Mouse (Mus musculus): Measurements from ENCODE around the gene Rnaseh2c. TPM values are rescaled to one million over a fixed set of nuclear protein-coding genes. Genes with fewer than 3 reads are reported as not detected.

Rnaseh2c gene
- total RNA-seq, 2 experiments from 2014 or later: 55.2 to 67.2 TPM

DNA sequence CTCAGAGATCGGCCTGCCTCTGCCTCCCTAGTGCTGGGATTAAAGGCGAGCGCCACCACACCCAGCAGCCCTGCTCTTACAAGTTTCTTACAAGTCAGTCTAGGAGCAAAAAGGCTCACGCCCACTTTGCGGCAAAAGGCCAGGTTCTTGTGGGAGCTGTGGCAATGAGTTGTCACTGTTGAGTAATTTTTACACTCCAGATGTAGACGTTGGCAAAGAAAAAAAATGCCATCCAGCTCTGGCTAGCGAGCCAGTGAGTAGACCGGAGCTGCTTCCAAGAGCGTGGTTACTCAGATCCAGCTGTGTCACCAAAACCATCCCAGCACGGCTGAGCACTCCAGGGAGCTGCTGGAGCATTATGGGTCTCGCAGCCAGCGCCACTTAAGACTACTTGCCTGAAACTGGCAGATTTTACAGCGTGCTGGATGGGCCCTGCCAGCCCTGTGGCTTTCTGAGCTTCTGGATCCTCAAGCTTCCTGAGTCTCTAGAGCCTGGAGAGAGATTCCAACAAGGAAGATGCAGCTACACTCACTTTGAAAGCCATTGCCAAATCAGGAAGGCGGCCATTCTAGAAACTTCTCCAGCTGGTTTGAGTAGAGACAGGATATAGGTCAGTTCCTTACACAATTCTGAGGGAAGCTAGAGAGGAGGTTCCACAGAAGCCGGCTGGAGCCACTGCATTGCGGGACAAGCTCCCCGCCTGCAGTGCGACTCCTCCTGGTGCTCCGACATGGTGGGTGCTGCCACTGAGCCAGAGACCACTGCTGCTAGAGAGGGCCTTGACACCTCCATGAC lies 29.1 kb upstream of the Rnaseh2c start:
- DNase-seq (ENCODE audit: low spot score in 2 of 2): no peak

DNA sequence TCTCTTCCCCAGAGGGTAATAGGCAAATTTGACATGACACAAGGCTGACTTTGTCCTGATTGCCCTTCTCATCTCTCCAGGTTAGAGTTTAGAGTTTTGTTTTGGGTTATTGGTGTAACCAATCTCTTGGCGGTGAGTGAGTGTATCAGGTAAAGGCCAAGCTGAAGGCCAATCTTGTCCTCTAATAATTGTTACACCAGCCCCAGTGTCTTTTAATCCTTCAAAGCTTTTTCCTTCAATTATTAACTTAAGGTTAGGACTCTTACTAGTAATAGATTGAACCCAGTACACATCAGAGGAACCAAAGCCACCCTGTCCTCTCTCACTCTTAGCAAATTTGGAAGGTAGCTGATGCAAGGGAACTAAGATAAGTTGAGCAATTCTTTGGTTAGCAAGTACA lies 26.3 kb upstream of the Rnaseh2c start:
- DNase-seq (ENCODE audit: low spot score in 2 of 2): no peak

GRCm38 (mm10) chr19:5579971-5580370 lies 21.7 kb upstream of the Rnaseh2c start:
- DNase-seq (ENCODE audit: low spot score in 2 of 2): no peak

DNA sequence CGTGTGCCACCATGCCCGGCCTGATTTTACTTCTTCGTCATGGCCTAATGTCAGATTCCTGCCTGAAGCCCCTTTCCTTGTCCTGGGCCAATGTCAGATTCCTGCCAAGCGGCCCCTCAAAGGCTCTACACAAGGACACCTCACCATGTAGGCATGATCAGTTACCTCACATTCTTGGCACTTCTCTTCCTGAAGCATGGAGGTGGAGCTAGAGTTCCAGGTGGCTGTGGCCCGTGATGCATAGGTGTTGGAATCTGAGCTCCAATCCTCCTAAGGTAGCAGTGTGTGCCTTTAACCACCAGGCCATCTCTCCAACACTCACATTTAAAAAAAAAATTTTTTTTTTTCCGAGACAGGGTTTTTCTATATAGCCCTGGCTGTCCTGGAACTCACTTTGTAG lies 20.9 kb upstream of the Rnaseh2c start:
- DNase-seq (ENCODE audit: low spot score in 2 of 2): no peak

- DNase-seq (ENCODE audit: low spot score in 2 of 2): no peak
Observed at GRCm38 (mm10) chr19:5581995-5582394, 19.7 kb upstream of the Rnaseh2c start.

GRCm38 (mm10) chr19:5589159-5589558 lies 12.5 kb upstream of the Rnaseh2c start:
- DNase-seq (ENCODE audit: low spot score in 2 of 2): no peak

DNA sequence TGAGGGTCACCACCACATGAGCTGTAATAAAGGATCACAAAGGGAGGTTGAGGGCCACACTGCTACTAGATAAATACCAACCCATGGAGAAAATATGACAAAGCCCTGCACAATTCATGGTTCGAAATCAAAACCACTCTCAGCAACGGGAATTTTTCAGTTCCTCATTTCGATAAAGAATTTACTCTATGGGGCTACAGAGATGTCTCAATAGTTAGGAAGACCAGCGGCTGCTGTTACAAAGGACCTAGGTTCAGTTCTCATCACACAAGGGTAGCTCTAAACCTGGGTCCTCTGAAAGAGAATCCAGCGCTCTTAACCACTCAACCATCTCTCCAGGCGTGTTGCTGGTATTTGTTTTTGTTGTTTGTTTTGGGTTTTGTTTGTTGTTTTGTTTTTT lies 9.8 kb upstream of the Rnaseh2c start:
- DNase-seq (ENCODE audit: low spot score in 2 of 2): no peak

DNA sequence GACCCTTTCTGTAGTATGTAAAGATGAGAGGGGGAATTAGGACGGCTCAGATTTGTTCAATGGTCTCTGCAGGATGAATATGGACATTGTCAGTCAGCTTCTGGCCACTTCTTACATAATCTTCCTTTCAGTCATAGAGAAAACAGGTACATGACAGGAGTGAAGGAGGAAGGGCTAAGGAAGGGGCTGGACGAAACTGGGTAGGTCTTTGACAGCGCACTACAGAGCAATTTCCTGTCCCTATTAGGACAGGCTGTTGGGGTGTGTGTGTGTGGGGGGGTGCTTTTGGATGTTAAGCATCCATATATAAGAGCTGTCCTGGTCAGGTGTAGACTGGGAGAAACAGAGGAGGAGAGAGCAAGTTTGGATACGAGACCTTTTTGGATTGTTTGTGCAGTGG lies 2.4 kb upstream of the Rnaseh2c start:
- no peak for DNase-seq (ENCODE audit: low spot score in 2 of 2)

DNA sequence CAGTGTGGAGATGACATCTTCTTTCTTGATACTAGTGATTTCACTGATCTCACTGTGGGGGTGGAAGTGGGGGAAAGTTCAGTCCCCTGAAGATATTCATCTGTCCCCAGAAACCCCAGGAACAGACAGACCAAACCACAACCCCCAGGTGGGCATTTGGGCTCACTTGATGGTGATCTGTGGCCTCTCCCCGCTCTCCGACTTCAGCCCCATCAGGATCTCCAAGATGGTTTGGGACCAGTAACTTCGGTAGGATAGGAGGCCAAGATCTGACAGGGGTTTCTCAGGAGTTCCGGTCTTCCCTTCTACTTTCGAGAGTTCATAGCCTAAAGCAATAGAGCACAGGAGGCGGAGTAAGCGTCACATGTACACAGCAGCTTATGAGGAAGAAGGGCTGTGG lies 2.0 kb downstream of the Rnaseh2c start:
- no peak for DNase-seq (ENCODE audit: low spot score in 2 of 2)

DNA sequence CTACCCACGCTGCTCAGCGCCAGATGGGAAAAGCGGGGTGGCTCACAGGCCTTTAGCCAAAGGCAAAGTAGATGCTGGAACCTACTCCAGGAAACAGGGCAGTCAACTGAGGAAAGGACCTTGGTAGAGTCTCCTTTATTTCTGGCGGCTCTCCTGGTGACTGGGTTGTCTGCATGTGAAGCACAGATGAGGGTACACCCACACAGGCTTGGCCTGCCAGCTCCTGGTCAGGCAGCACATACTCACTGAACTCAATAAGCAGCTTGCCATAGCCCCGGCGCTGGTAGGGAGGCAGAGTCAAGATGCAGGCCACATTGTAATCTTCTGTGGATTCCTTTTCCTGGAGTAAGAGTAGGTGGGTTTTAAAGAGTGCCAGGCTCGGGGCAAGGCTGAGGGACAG lies 3.5 kb downstream of the Rnaseh2c start:
- DNase-seq (ENCODE audit: low spot score in 2 of 2): no peak

- DNase-seq (ENCODE audit: low spot score in 2 of 2): no peak
Observed at GRCm38 (mm10) chr19:5606196-5606595, 4.5 kb downstream of the Rnaseh2c start.

DNA sequence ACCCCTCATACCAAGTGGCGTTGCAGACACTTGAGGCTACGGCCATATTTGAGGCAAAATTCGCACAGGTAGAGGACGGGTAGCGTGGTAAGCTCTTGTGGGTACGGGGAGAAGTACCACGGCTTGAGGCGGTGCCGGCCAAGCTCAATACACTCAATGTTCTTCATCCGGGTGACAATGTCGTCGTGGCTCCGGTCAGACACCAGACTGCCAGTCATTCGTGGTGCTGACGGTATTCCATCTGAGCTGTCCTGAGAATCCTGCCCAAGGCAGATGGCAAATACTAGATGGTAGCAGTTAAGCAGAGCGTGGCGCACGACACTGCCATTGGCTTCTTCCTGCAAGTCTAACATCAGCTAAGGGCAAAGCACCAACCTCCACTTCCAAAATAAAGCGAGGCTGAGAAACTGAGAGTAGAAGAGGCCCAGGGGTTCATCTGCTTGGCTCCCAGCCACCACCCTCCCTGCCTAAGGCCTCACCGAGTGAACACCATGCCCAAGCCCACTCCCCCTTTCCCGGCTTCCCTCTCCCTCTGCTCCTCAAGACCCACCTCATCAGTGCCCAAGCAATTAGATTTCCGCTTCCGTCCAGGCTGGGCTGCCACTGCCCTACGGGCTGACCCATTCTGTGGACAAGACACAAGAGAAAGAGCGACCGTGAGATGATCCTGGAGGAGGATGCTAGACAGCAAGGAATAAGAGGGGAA lies 6.2 kb downstream of the Rnaseh2c start:
- no peak for DNase-seq (ENCODE audit: low spot score in 2 of 2)

GRCm38 (mm10) chr19:5608707-5609106 lies 7.0 kb downstream of the Rnaseh2c start:
- peak in 1 of 2 experiments; percentile 14 for DNase-seq (ENCODE audit: low spot score in 2 of 2)

GRCm38 (mm10) chr19:5609171-5609546 lies 7.5 kb downstream of the Rnaseh2c start:
- no peak for DNase-seq (ENCODE audit: low spot score in 2 of 2)

- peak; percentile 79 to 91 for DNase-seq (ENCODE audit: low spot score in 2 of 2)
Observed at GRCm38 (mm10) chr19:5609547-5610404, 8.1 kb downstream of the Rnaseh2c start, which contains the start of gene Kat5. Gene Kat5, minus strand, starts transcription at chr19:5610237.

DNA sequence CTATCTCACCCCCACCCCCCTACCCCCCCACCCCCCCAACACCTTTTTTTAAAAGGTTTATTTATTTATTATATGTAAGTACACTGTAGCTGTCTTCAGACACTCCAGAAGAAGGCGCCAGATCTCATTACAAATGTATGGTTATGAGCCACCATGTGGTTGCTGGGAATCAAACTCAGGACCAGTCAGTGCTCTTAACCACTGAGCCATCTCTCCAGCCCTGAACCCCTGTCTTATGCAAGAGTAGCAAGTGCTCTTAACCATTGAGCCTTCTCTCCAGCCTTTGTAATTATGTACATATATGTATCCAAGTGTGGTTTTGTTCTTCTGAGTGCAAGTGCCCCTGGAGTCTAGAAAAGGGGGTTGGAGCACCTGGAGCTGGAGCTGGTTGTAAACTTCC lies 10.3 kb downstream of the Rnaseh2c start:
- no peak for DNase-seq (ENCODE audit: low spot score in 2 of 2)

DNA sequence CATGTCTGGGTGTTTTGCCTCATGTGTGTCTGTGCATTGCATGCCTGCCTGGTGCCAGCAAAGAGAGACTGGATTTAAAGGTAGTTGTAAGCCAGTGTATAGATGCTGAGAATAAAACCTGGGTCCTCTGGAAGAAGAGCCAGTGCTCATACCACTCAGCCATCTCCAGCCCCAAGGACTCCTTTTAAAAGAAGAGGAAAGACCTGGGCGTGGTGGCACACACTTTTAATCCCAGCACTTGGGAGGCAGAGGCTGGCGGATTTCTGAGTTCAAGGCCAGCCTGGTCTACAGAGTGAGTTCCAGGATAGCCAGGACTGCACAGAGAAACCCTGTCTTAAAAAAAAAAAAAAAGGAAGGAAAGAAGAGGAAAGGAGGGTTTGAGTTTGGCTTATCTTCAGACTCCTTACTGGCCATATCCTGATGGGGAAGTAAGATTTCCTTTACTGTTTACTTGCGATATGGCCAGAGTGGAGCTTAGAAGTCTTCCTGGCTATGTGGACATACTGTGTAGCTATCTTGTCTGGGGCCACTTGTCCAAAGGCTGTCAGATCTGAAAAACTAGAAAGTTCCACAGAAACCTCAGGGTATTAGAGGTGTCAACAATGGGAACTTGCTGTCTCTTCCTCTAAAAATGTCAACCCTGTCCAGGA lies 11.2 kb downstream of the Rnaseh2c start:
- DNase-seq (ENCODE audit: low spot score in 2 of 2): no peak

DNA sequence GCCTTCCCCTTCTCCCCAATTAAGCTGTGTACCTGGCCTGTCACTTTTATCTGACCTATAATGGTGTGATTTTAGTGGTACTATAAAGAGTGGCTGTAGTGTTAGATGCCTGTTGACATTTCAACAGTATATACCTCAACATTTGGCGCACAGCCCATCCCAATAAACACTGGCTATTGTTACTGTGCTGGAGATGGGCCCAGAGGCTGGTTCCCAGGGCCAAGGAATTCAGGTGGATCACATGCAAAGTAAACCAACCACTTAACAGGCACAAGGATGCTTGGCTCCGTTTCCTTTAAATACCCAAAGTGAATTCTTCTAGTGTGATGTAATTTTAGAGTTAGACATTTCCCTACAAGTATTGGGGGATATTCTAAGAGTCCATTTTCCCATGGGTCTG lies 13.3 kb downstream of the Rnaseh2c start:
- no peak for DNase-seq (ENCODE audit: low spot score in 2 of 2)

- DNase-seq (ENCODE audit: low spot score in 2 of 2): no peak
Observed at GRCm38 (mm10) chr19:5620007-5620406, 18.3 kb downstream of the Rnaseh2c start.

- DNase-seq (ENCODE audit: low spot score in 2 of 2): no peak
Observed at GRCm38 (mm10) chr19:5621884-5622283, 20.2 kb downstream of the Rnaseh2c start.

GRCm38 (mm10) chr19:5625311-5625710 lies 23.6 kb downstream of the Rnaseh2c start:
- DNase-seq (ENCODE audit: low spot score in 2 of 2): no peak

Measured in gastrocnemius, postnatal 4 days (tissue).